Mouse (Mus musculus): ENCODE measurements at regions not wholly inside any gene's neighbourhood (a gene's known extent, or its start where the extent isn't known, plus 50 kb on each side); places are given as distances from the start of the nearest gene placed in this dataset.

DNA sequence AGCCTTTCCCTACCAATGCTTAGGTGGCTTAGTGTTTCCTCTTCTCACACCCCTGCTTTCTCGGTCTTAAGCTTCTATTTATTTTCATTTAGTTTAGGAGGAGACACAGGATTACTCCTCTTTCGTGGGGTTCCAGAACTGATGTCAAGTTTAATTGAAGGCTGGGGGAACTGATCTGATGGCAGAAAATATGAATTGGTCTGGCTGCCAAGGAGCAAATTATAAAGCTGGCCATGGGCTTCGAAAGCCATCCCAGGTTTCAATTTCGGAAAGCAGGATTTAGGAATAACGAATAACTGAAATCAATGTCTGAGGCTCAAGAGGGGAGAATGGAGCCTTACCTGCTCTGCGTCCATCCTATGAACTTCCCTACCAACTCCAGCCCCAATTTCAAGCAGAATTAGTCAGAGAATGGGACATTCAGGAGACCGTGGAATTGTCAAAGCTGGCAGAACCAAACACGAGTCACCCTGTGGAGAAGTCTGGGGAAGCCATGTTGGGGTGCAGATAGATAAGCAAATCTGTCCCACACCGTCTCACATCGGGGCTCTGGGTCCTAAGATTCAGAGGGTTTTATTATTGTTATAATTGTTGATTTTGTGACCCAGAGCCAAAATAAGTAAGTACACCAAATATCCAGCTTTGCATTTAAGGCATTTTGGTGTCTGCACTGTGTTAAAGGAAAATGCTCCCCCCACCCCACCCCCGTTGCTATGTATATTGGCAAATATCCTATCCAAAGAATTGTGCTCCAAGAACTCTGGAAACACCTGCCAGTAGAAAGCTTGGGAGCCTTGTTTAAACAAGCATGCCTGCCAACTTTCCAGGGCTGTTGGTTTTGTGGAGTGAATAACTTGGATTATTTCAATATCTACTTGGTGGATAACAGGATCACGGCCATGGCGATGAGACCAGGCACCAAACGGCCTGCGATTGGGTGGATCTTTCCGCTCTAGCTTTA, 56.5 kb upstream of the Tgfbr2 start:
- DNase-seq (ENCODE audit: low spot score): no peak

DNA sequence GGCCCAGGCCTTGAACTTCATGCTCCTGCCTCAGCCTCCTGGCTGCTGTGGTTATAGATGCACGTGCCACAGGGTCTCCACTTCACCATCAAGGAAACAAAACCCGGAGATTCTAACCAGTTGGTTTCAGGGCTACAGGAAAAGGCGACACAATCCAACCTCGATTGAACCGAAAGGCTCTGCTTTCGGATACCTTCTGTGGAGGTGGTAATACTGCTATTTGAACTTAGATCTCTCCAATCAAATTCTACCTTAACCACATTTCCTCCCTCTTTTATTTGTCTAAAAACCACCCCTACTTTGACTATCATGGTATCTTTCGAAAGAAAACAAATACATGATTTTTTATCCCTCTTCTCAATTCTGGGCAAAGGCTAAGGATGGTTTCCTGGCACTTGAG, 55.2 kb upstream of the Tgfbr2 start:
- DNase-seq (ENCODE audit: low spot score): no peak

- no peak for DNase-seq (ENCODE audit: low spot score)
These were observed 53.3 kb upstream of the Tgfbr2 start for GRCm38 (mm10) chr9:116228443-116228842.

GRCm38 (mm10) chr9:116227738-116228137, 52.6 kb upstream of the Tgfbr2 start:
- DNase-seq (ENCODE audit: low spot score): peak; percentile 48

All from yolk sac, embryonic 10.5 days (tissue).